In genomic region chr11:46113211-46113610, GRCm38 (mm10) we compare ENCODE assay signal across 31 mouse cellular contexts. TPM values are rescaled to one million over a fixed set of nuclear protein-coding genes. Genes with fewer than 3 reads are reported as not detected.
DNase-seq lines count a peak whose midpoint lies in the region; ATAC-seq lines count a peak whose summit lies in the region.
"Had no signal": no experiment of that assay in that cellular context is flagged by ENCODE, and none has a peak within 500 bp of the region (broad histone marks: within the 10 kb centered on the region; RNA-seq: fewer than 3 reads in every experiment).

No protein-coding gene starts in this region.

- H3K4me1 ChIP-seq in heart, embryonic 15.5 days (replicated peaks): peaks cover 33% of the 10 kb centered on the region
- H3K4me1 ChIP-seq in heart, embryonic 16.5 days (ENCODE audit: control insufficient read depth, insufficient read depth, low read length): peaks cover 22% of the 10 kb centered on the region
- H3K4me1 ChIP-seq in midbrain, embryonic 15.5 days: no peaks in the 10 kb centered on the region
- H3K4me1 ChIP-seq: embryonic facial prominence, embryonic 12.5 days; liver, embryonic 15.5 days had no signal

- no peak overlapping the region for H3K9ac ChIP-seq in heart, embryonic 15.5 days
- H3K9ac ChIP-seq in heart, embryonic 16.5 days (ENCODE audit: low read length): no peak overlapping the region
- no peak overlapping the region for H3K9ac ChIP-seq in midbrain, embryonic 15.5 days
- H3K9ac ChIP-seq: embryonic facial prominence, embryonic 12.5 days; hindbrain, embryonic 14.5 days; limb, embryonic 12.5 days; liver, embryonic 15.5 days; lung, embryonic 14.5 days had no signal

- no peak for ATAC-seq in heart, embryonic 15.5 days (replicated peaks; ENCODE audit: insufficient number of reproducible peaks, insufficient read depth, low FRiP score, low read depth)
- ATAC-seq in heart, embryonic 16.5 days (replicated peaks; ENCODE audit: extremely low read depth, insufficient read depth, low FRiP score): no peak
- ATAC-seq in midbrain, embryonic 15.5 days (replicated peaks): no peak
- ATAC-seq: forebrain, embryonic 16.5 days; intestine, postnatal 0 days had no signal

- H3K36me3 ChIP-seq in heart, embryonic 15.5 days: peaks cover 31% of the 10 kb centered on the region
- peaks cover 31% of the 10 kb centered on the region for H3K36me3 ChIP-seq in heart, embryonic 16.5 days (ENCODE audit: control insufficient read depth, insufficient read depth)
- H3K36me3 ChIP-seq in midbrain, embryonic 15.5 days (replicated peaks): 0 out of 2 replicates have a peak, but pooled peaks cover 2% of the 10 kb centered on the region
- H3K36me3 ChIP-seq: liver, embryonic 15.5 days had no signal

- H3K27me3 ChIP-seq in heart, embryonic 15.5 days: no peaks in the 10 kb centered on the region
- no peaks in the 10 kb centered on the region for H3K27me3 ChIP-seq in heart, embryonic 16.5 days (ENCODE audit: control insufficient read depth, insufficient read depth, low read length)
- no peaks in the 10 kb centered on the region for H3K27me3 ChIP-seq in midbrain, embryonic 15.5 days (replicated peaks)
- H3K27me3 ChIP-seq: embryonic facial prominence, embryonic 12.5 days; limb, embryonic 12.5 days; liver, embryonic 15.5 days had no signal

- H3K9me3 ChIP-seq in heart, embryonic 15.5 days (replicated peaks): no peaks in the 10 kb centered on the region
- no peaks in the 10 kb centered on the region for H3K9me3 ChIP-seq in heart, embryonic 16.5 days (replicated peaks; ENCODE audit: control insufficient read depth, low read length)
- H3K9me3 ChIP-seq in midbrain, embryonic 15.5 days: no peaks in the 10 kb centered on the region
- H3K9me3 ChIP-seq: embryonic facial prominence, embryonic 12.5 days; limb, embryonic 12.5 days; liver, embryonic 15.5 days had no signal

- no peak overlapping the region for H3K4me2 ChIP-seq in heart, embryonic 15.5 days
- no peak overlapping the region for H3K4me2 ChIP-seq in heart, embryonic 16.5 days (ENCODE audit: low read depth, low read length)
- no peak overlapping the region for H3K4me2 ChIP-seq in midbrain, embryonic 15.5 days
- H3K4me2 ChIP-seq: embryonic facial prominence, embryonic 12.5 days; hindbrain, embryonic 14.5 days; limb, embryonic 12.5 days; liver, embryonic 15.5 days; lung, embryonic 14.5 days had no signal

- DNase-seq in heart, adult 11 months: peak; percentile 96
- DNase-seq in heart, postnatal 36 days: no peak
- no peak for DNase-seq in heart, postnatal 4 days
- no peak for DNase-seq in left cerebral cortex, adult 18-20 months (ENCODE audit: low spot score in 2 of 2)
- DNase-seq: adrenal gland, postnatal 25 days; cerebellum, adult 11-12 months; cerebellum, adult 9-11 months; embryo, embryonic 11 days; kidney, adult 9 months; kidney, postnatal 10 days; lung, embryonic 14.5 days; lung, postnatal 14 days; midbrain, embryonic 14.5 days; right cerebral cortex, postnatal 25 days; spleen, adult 18-20 months; thymus, adult 18-20 months; thymus, postnatal 25 days had no signal

- WGBS in heart, embryonic 15.5 days: 74% methylated on average over 3 of the region's 3 CpGs
- 78% methylated on average over 3 of the region's 3 CpGs for WGBS in heart, embryonic 16.5 days
- WGBS in midbrain, embryonic 15.5 days: 75% methylated on average over 3 of the region's 3 CpGs

- intact Hi-C loops in heart, postnatal 36 days (cut with DNase I): loop anchor here (2.0 kb wide), 1 partner anchor 50 kb away; no protein-coding TSS in a partner anchor

- H3K4me3 ChIP-seq in heart, embryonic 15.5 days: no peak overlapping the region
- no peak overlapping the region for H3K4me3 ChIP-seq in heart, embryonic 16.5 days (ENCODE audit: low read length)
- H3K4me3 ChIP-seq in midbrain, embryonic 15.5 days: no peak overlapping the region
- H3K4me3 ChIP-seq: embryonic facial prominence, embryonic 12.5 days; limb, embryonic 12.5 days; liver, embryonic 15.5 days had no signal

- 0 out of 2 replicates have a peak overlapping the region, but pooled peaks have one; percentile 0 for H3K27ac ChIP-seq in heart, embryonic 15.5 days
- H3K27ac ChIP-seq in heart, embryonic 16.5 days (ENCODE audit: low read length): 0 out of 2 replicates have a peak overlapping the region, but pooled peaks have one; percentile 4
- H3K27ac ChIP-seq in midbrain, embryonic 15.5 days: no peak overlapping the region
- H3K27ac ChIP-seq: embryonic facial prominence, embryonic 12.5 days; hindbrain, embryonic 14.5 days; limb, embryonic 12.5 days; liver, embryonic 15.5 days; stomach, postnatal 0 days had no signal

RNA-seq across cellular contexts. Expression of gene Nipal4, which starts 53.1 kb away (rescaled TPM):
- total RNA-seq in heart, postnatal 36 days (2021): under 1 TPM; 0.08 to 0.11 TPM
- polyA plus RNA-seq in heart, embryonic 15.5 days (2015; fragmentation: Nextera tagmentation; extraction: Ambion mirVana): 5.3 and 6.5 TPM in 2 replicates
- 1 to 10 TPM; 2.5 to 2.7 TPM for total RNA-seq in heart, postnatal 4 days (2021)
- polyA plus RNA-seq in heart, embryonic 16.5 days (2015; fragmentation: Nextera tagmentation; extraction: Ambion mirVana): 4.0 and 4.9 TPM in 2 replicates
- 0.43 TPM in 2 replicates for polyA plus RNA-seq in midbrain, embryonic 15.5 days (2015; fragmentation: Nextera tagmentation; extraction: Ambion mirVana)
- total RNA-seq in left cerebral cortex, adult 18-20 months (2021): 1 to 10 TPM; 1.1 to 1.5 TPM
- total RNA-seq: adrenal gland, adult 18-20 months; hematopoietic stem cell, adult 5-6 weeks; liver, adult 2 months; neutrophil, adult 5-6 weeks had no signal
- polyA plus RNA-seq: liver, adult 2 months had no signal

RNA-seq across cellular contexts. Expression of gene Adam19, which starts 57.4 kb away (rescaled TPM):
- 10 to 100 TPM; 21.2 to 49.2 TPM for total RNA-seq in heart, postnatal 36 days (2021)
- 19.6 and 26.5 TPM in 2 replicates for polyA plus RNA-seq in heart, embryonic 15.5 days (2015; fragmentation: Nextera tagmentation; extraction: Ambion mirVana)
- total RNA-seq in heart, postnatal 4 days (2021): 100 to 1,000 TPM; 161 to 163 TPM
- polyA plus RNA-seq in heart, embryonic 16.5 days (2015; fragmentation: Nextera tagmentation; extraction: Ambion mirVana): 21.3 and 24.4 TPM in 2 replicates
- polyA plus RNA-seq in midbrain, embryonic 15.5 days (2015; fragmentation: Nextera tagmentation; extraction: Ambion mirVana): 11.3 and 12.2 TPM in 2 replicates
- total RNA-seq in left cerebral cortex, adult 18-20 months (2021): 10 to 100 TPM; 12.8 to 16.1 TPM
